Mouse (Mus musculus) midbrain, embryonic 12.5 days (tissue): ENCODE measurements around the gene Lrig2. TPM values are rescaled to one million over a fixed set of nuclear protein-coding genes. Genes with fewer than 3 reads are reported as not detected.
A peak's percentile ranks its signal among the peaks of the same experiment; 100 is the strongest.

Experiments
- ATAC-seq: fragments of 200-750 bp; cut with Nextera tagmentation; 2 replicates; pipeline ENCODE4 v1.8.0; 2017; ENCODE audit warnings: low read depth, moderate TSS enrichment, moderate library complexity; ENCODE audit not compliant: low FRiP score
- H3K27ac ChIP-seq: fragments of 300-500 bp; sonication (generic); replicated peaks from 2 replicates; pipeline ENCODE4 v1.5.1; 2016; ENCODE audit warnings: mild to moderate bottlenecking
- H3K27me3 ChIP-seq: fragments of 300-500 bp; sonication (generic); 2 replicates; pipeline ENCODE4 v1.6.1; 2016; ENCODE audit warnings: mild to moderate bottlenecking
- H3K36me3 ChIP-seq: fragments of 300-500 bp; sonication (generic); 2 replicates; pipeline ENCODE4 v1.6.1; 2016
- H3K4me1 ChIP-seq: fragments of 300-500 bp; sonication (generic); 2 replicates; pipeline ENCODE4 v1.6.1; 2016
- H3K4me2 ChIP-seq: fragments of 300-500 bp; sonication (generic); replicated peaks from 2 replicates; pipeline ENCODE4 v1.6.1; 2016; ENCODE audit warnings: mild to moderate bottlenecking, moderate library complexity
- H3K4me3 ChIP-seq: fragments of 300-500 bp; sonication (generic); 2 replicates; pipeline ENCODE4 v1.5.1; 2016; ENCODE audit warnings: mild to moderate bottlenecking
- H3K9ac ChIP-seq: fragments of 300-500 bp; sonication (generic); replicated peaks from 2 replicates; pipeline ENCODE4 v1.6.1; 2016; ENCODE audit warnings: mild to moderate bottlenecking, moderate library complexity
- H3K9me3 ChIP-seq: fragments of 300-500 bp; sonication (generic); 2 replicates; pipeline ENCODE4 v1.6.1; 2016; ENCODE audit warnings: mild to moderate bottlenecking
- WGBS: fragments of 180-500 bp; shearing (Covaris S2); methylation state at CpG from one replicate; pipeline ENCODE4 v1.1.7; 2016; 5-methylcytosine and 5-hydroxymethylcytosine counted together
- polyA plus RNA-seq: library from polyadenylated mRNA; unstranded; fragments of >200 nt; fragmentation: Nextera tagmentation; extraction: Ambion mirVana; gene quantifications from 2 replicates; pipeline ENCODE4 v1.2.1, GENCODE M21; 2016

Gene Lrig2
- polyA plus RNA-seq, 1 experiment from 2014 or later, result 31.3 TPM

- no peaks in the 10 kb centered on the region for H3K4me1 ChIP-seq
- no peak overlapping the region for H3K27ac ChIP-seq
- no peak overlapping the region for H3K4me2 ChIP-seq
- no peak overlapping the region for H3K4me3 ChIP-seq
- ATAC-seq, result no peak
- H3K9ac ChIP-seq, result no peak overlapping the region
- WGBS, result 78% methylated on average over 1 of the region's 1 CpGs
- H3K9me3 ChIP-seq, result no peaks in the 10 kb centered on the region
- H3K27me3 ChIP-seq, result no peaks in the 10 kb centered on the region
- peaks cover 37% of the 10 kb centered on the region for H3K36me3 ChIP-seq
Measured at GRCm38 (mm10) chr3:104480946-104481719, 30.6 kb downstream of the Lrig2 start.

DNA sequence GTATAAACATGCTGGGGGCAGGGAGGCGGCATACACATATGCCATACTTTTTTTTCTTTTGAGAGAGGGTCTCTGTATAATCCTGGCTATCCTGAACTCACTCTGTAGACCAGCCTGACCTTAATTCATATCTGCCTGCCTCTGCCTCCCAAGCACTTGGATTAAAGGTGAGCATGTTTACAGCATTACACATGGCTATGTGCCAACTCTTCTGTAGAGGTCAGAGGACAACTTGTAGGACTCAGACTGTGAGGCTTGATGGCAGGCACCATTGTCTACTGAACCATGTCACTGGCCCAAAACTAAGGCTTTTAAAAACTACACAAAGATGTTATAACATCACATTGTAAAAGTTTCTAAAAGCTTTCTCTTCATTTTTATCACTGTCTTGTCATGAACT, 33.7 kb downstream of the Lrig2 start:
- no peak overlapping the region for H3K4me3 ChIP-seq
- ATAC-seq, result no peak
- no peaks in the 10 kb centered on the region for H3K9me3 ChIP-seq
- peaks cover 43% of the 10 kb centered on the region for H3K36me3 ChIP-seq
- H3K27me3 ChIP-seq, result no peaks in the 10 kb centered on the region
- WGBS, result 92% methylated on average over 1 of the region's 1 CpGs
- H3K27ac ChIP-seq, result no peak overlapping the region
- H3K4me1 ChIP-seq, result no peaks in the 10 kb centered on the region
- H3K4me2 ChIP-seq, result no peak overlapping the region
- H3K9ac ChIP-seq, result no peak overlapping the region

GRCm38 (mm10) chr3:104469421-104469820, 42.3 kb downstream of the Lrig2 start:
- Histone ChIP-seq H3K9me3 (no peaks in the 10 kb centered on the region), H3K4me3 (no peak overlapping the region), H3K36me3 (peaks cover 40% of the 10 kb centered on the region), H3K27ac (no peak overlapping the region), H3K9ac (no peak overlapping the region), H3K4me2 (no peak overlapping the region), H3K4me1 (no peaks in the 10 kb centered on the region), H3K27me3 (no peaks in the 10 kb centered on the region)
- no peak for ATAC-seq
- 71% methylated on average over 3 of the region's 3 CpGs for WGBS

- 82% methylated on average over 2 of the region's 2 CpGs for WGBS
- Histone ChIP-seq H3K36me3 (peaks cover 88% of the 10 kb centered on the region), H3K27me3 (no peaks in the 10 kb centered on the region)
Measured at GRCm38 (mm10) chr3:104461226-104461625, 50.5 kb downstream of the Lrig2 start.

DNA sequence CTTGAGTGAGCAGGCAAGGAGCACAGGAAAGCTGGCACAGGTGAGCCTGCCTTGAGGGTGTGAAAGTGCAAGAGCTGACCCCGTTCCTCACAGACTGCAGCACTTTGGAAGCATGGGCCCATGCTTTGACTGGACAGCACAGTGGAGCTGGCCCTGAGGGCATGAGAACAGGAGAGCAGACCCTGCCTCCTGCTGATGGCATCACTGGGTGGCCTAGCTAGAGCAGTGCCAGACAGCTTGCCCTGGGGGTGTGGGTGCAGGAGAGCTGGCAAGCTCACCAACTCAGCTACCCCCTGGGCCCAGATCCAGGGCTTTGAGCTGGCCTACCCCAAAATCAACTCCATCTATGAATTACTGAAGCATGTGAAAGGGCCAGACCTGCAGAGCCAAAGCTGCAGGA, 53.1 kb downstream of the Lrig2 start:
- H3K9me3 ChIP-seq, result no peaks in the 10 kb centered on the region
- no peak overlapping the region for H3K9ac ChIP-seq
- peaks cover 82% of the 10 kb centered on the region for H3K36me3 ChIP-seq
- WGBS, result 88% methylated on average over 1 of the region's 1 CpGs
- H3K4me3 ChIP-seq, result no peak overlapping the region
- H3K27ac ChIP-seq, result no peak overlapping the region
- ATAC-seq, result no peak
- H3K27me3 ChIP-seq, result no peaks in the 10 kb centered on the region
- H3K4me2 ChIP-seq, result no peak overlapping the region
- H3K4me1 ChIP-seq, result no peaks in the 10 kb centered on the region

More at GRCm38 (mm10) chr3:104461226-104461625, 50.5 kb downstream of the Lrig2 start:
- Histone ChIP-seq H3K27ac (no peak overlapping the region), H3K4me1 (no peaks in the 10 kb centered on the region), H3K9me3 (no peaks in the 10 kb centered on the region), H3K4me2 (no peak overlapping the region), H3K4me3 (no peak overlapping the region), H3K9ac (no peak overlapping the region)
- no peak for ATAC-seq

GRCm38 (mm10) chr3:104455506-104456275, 56.0 kb downstream of the Lrig2 start:
- H3K27me3 ChIP-seq, result no peaks in the 10 kb centered on the region
- H3K4me1 ChIP-seq, result no peaks in the 10 kb centered on the region
- H3K9ac ChIP-seq, result no peak overlapping the region
- peaks cover 60% of the 10 kb centered on the region for H3K36me3 ChIP-seq
- no peak overlapping the region for H3K27ac ChIP-seq
- no peak overlapping the region for H3K4me2 ChIP-seq
- 75% methylated on average over 10 of the region's 10 CpGs for WGBS
- no peak overlapping the region for H3K4me3 ChIP-seq
- no peak for ATAC-seq
- H3K9me3 ChIP-seq, result no peaks in the 10 kb centered on the region

DNA sequence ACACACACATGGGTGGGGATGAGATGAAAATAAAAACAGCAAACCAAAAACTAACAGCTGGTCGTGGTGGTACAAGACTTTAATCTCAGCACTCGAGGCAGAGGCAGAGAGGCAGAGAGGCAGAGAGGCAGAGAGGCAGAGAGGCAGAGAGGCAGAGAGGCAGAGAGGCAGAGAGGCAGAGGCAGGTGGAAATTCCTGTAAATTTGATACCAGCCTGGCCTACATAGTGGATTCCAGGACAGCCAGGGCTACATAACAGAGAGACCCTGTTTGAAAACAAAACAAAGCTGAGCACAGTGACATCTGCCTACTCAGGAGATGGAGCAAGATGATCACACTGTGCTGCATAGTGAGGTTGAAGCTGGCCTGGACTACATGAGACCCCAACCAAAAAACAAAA, 64.5 kb downstream of the Lrig2 start:
- H3K27ac ChIP-seq, result no peak overlapping the region
- H3K4me3 ChIP-seq, result no peak overlapping the region
- no peak overlapping the region for H3K4me2 ChIP-seq
- 0 out of 2 replicates have a peak, but pooled peaks cover 2% of the 10 kb centered on the region for H3K4me1 ChIP-seq
- no peaks in the 10 kb centered on the region for H3K36me3 ChIP-seq
- 70% methylated on average over 2 of the region's 2 CpGs for WGBS
- H3K9ac ChIP-seq, result no peak overlapping the region
- H3K9me3 ChIP-seq, result no peaks in the 10 kb centered on the region
- ATAC-seq, result no peak
- H3K27me3 ChIP-seq, result no peaks in the 10 kb centered on the region

DNA sequence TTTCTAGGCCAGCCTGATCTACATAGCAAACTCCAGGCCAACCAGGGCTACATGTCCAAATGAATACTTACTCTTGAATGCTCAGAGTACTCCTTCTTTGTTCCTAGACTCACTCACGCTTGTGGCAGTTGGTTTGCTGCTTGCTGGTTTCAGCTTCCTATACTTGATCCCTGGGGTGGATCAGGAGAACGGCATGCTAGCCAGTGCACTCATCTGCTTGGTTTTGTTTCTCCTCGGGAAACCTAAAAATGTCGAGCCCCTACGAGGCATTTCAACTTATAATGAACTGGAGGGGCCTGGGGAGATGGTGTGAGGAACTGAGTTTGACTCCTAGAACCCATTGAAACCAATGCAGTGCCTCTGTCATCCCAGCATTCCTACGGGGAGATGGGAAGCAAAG, 65.0 kb downstream of the Lrig2 start:
- no peak overlapping the region for H3K4me2 ChIP-seq
- no peaks in the 10 kb centered on the region for H3K36me3 ChIP-seq
- no peak for ATAC-seq
- H3K27ac ChIP-seq, result no peak overlapping the region
- no peak overlapping the region for H3K4me3 ChIP-seq
- peaks cover 5% of the 10 kb centered on the region; the same call in 1 of the 2 replicates for H3K4me1 ChIP-seq
- WGBS, result 76% methylated on average over 6 of the region's 6 CpGs
- no peaks in the 10 kb centered on the region for H3K9me3 ChIP-seq
- no peaks in the 10 kb centered on the region for H3K27me3 ChIP-seq
- no peak overlapping the region for H3K9ac ChIP-seq

GRCm38 (mm10) chr3:104445576-104445975, 66.1 kb downstream of the Lrig2 start:
- Histone ChIP-seq H3K9me3 (no peaks in the 10 kb centered on the region), H3K36me3 (no peaks in the 10 kb centered on the region), H3K27ac (no peak overlapping the region), H3K4me3 (no peak overlapping the region), H3K4me2 (no peak overlapping the region), H3K4me1 (peaks cover 6% of the 10 kb centered on the region; the same call in 1 of the 2 replicates), H3K9ac (no peak overlapping the region), H3K27me3 (no peaks in the 10 kb centered on the region)
- WGBS, result 72% methylated on average over 6 of the region's 6 CpGs
- ATAC-seq, result no peak

- no peak overlapping the region for H3K4me2 ChIP-seq
- 61% methylated on average over 3 of the region's 3 CpGs for WGBS
Measured at GRCm38 (mm10) chr3:104444946-104445460, 66.7 kb downstream of the Lrig2 start.

DNA sequence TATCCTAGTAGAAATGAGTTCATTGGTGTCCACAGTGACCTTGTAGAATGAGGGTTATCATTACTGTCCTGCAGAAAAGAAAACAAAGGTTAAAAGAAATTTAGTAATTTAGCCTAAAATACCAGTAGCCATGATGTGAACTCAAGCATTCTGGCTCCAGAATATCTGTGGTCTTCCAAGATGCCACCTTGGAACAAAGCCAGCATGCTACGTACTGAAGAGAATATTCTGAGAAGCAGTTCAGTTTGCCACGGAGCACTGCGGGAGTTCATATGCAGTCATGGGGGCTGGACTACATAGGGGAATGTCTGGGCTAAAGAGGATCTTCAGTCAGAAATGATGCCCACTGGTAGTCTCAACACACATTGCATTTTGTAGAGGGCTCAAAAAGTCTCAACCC, 67.6 kb downstream of the Lrig2 start:
- H3K27me3 ChIP-seq, result no peaks in the 10 kb centered on the region
- WGBS, result 90% methylated on average over 3 of the region's 3 CpGs
- H3K27ac ChIP-seq, result no peak overlapping the region
- H3K4me1 ChIP-seq, result peaks cover 6% of the 10 kb centered on the region; the same call in 1 of the 2 replicates
- no peaks in the 10 kb centered on the region for H3K36me3 ChIP-seq
- no peak for ATAC-seq
- no peak overlapping the region for H3K4me2 ChIP-seq
- H3K4me3 ChIP-seq, result no peak overlapping the region
- H3K9me3 ChIP-seq, result no peaks in the 10 kb centered on the region
- H3K9ac ChIP-seq, result no peak overlapping the region

More at GRCm38 (mm10) chr3:104444946-104445460, 66.7 kb downstream of the Lrig2 start:
- ATAC-seq, result no peak
- Histone ChIP-seq H3K9ac (no peak overlapping the region), H3K36me3 (no peaks in the 10 kb centered on the region), H3K4me3 (no peak overlapping the region), H3K4me1 (peaks cover 6% of the 10 kb centered on the region; the same call in 1 of the 2 replicates), H3K9me3 (no peaks in the 10 kb centered on the region), H3K27ac (no peak overlapping the region), H3K27me3 (no peaks in the 10 kb centered on the region)

DNA sequence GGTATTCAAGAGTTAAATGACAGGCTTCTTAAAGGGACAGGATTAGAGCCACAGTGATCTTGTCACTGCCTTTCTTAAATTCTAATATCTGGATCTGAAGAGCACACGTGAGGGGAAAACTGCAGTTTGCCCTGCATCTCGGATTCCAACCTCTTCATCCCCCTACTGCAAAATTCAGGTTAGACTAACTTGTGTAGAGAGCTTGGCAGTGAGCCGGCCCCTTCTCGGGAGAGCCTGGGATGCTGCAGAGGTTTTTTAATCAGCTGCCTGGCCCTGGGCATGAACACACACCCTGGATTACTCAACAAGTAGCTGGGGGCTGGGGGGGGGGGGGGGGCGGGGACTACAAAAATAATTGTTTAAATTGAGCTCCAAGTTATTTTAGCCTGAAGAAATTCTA, 69.4 kb downstream of the Lrig2 start:
- H3K4me3 ChIP-seq, result no peak overlapping the region
- WGBS, result 27% methylated on average over 5 of the region's 5 CpGs
- H3K4me1 ChIP-seq, result peaks cover 10% of the 10 kb centered on the region; the same call in 1 of the 2 replicates
- no peak overlapping the region; the same call in 1 of the 2 replicates for H3K9ac ChIP-seq
- no peaks in the 10 kb centered on the region for H3K36me3 ChIP-seq
- no peaks in the 10 kb centered on the region for H3K9me3 ChIP-seq
- no peaks in the 10 kb centered on the region for H3K27me3 ChIP-seq
- peak; percentile 21; the same call in 1 of the 2 replicates for ATAC-seq
- 0 out of 2 replicates have a peak overlapping the region, but pooled peaks have one; percentile 20 for H3K27ac ChIP-seq
- H3K4me2 ChIP-seq, result peak overlapping the region; percentile 43
